Mouse (Mus musculus) stomach, adult 2 months (tissue): ENCODE results near the gene Zfp683. TPM values are rescaled to one million over a fixed set of nuclear protein-coding genes. Genes with fewer than 3 reads are reported as not detected.

Experiments
- polyA plus RNA-seq: library from polyadenylated mRNA; depleted of rRNA; stranded (reverse); fragments of >200 nt; gene quantifications from 2 replicates; pipeline ENCODE4 v1.2.3, GENCODE M21; 2012; rRNA removed

Gene Zfp683
- polyA plus RNA-seq: 0.05 and 0.10 TPM in 2 replicates

DNA sequence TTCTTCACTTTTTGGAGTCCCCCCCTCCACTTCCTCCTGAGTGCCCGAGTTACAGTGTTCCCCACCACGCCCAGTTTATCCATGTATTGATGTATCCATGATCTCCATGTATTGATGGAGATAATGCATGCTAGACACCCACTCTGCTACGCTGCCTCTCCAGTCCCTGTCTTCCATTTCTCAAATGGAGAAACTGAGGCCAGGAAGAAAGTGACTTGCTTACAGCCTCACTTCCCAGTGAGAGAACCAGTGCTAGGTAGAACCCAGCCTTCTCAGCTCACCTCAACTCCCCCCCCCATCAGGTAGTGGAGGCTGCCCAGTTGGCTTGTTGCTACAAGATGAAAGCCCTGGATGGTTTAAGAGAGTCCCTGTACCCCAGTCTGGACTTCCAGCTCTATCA, at the start of gene Zfp683:
Gene Zfp683, plus strand, starts transcription at position 301 of the 400 bp plus-strand sequence.

DNA sequence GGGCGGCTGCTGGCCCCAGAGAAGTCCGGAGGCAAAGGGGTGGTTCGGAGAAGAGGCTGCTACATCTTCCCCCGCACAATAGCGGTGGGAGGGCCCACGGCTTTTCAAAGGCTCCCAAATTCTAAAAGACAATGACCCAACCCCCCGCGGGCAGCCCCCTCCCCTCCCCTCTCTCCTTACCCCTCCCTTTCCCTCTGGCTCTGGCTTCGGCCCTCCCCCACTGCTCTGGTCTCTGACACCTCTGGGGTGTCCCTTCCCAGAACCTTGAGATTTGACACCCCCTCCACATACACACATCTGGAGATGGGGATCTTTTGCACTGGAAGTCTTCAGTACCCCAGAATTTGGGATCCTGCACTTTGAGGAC, 34.9 kb upstream of the Zfp683 start, which contains the start of gene Lin28a:
Gene Lin28a, minus strand, starts transcription at position 63 of the 367 bp plus-strand sequence.

DNA sequence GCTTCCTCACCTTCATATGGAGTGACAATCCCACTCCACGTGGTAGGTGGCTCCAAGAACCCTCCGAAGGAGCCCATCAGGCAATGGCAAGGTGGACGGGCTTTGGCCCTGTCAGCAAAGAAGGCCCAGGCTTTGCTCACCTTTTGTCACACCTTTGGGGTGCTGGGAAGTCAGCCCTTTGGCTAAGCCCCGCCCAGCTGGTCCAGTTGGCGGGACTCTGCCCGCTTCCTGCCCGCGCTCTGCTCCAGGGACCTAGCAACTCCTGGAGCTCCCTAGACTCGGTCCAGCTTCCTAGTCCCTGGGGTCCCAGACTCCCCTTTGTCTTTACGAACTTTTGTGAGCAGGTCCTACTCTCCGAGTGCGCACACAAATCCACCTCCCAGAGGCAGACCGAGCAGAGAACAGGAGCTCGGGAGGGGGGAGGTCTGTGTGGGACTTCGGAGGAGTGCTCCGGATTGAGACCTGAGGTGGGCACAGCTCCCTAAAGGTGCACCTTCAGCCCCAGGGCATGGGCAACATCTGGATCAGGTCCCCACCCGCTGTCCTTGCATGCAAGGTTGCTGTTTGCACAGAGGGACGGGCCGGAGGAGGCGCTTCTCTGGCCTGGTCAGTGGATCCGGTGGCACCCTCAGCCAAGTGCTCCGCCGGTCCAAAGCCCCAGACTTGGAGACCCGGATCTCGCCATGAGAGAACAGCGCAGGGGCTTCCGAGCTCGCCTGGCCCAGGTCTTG, 6.7 kb downstream of the Zfp683 start, which contains the start of gene Crybg2:
Gene Crybg2, plus strand, starts transcription at position 681 of the 731 bp plus-strand sequence.

GRCm38 (mm10) chr4:134094923-134095547, 41.4 kb downstream of the Zfp683 start, which contains the start of gene Cd52:
Gene Cd52 (minus strand): TSS chr4:134095082.

DNA sequence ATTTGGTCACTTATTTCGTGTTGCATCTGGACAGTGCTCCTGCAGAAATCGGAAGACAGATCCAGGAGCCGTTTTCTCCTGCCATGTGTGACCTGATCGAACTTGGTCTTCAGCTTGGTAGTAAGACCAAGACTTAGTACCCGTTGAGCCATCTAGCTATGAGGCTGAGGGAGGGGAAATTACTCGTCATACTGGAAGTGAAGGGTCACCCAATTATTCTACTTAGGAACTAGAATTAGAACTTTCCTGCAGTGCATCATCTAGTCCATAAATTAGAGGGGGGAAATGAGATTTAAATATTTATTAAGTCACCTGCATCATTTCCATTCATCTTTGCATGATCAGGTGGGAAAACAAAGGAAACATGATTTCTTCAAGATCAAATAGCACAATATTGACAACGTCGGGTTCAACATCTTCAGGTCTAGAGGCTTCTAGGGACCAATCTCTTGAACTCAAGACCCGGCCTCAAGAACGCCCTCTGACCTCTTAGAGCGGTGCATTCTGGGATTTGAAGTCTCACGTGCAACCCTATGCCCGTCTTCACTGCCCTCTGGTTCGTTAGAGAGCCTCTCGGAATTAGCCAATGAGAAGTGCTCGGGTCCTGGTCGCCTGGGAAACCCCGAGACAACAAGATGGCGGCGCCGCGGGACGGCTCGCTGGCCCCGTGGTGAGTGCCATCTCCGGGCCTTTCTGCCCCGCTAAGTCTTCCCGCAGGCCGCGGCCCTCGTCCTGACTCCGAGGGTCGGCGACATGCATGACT, 48.5 kb downstream of the Zfp683 start, which contains the start of gene Ubxn11:
Gene Ubxn11, plus strand, starts transcription at position 592 of the 763 bp plus-strand sequence.

Other genes with a start within 250 kb of the Zfp683 start
- gene Rps6ka1, start 166.0 kb upstream of the Zfp683 start, polyA plus RNA-seq: 49.6 and 54.9 TPM in 2 replicates
- 2.3 and 3.2 TPM in 2 replicates for gene Hmgn2, start 85.2 kb upstream of the Zfp683 start, polyA plus RNA-seq
- 6.3 and 6.7 TPM in 2 replicates for gene Dhdds, start 52.9 kb upstream of the Zfp683 start, polyA plus RNA-seq
- not detected in 2 replicates for gene Lin28a, start 35.0 kb upstream of the Zfp683 start, polyA plus RNA-seq
- 7.5 and 9.4 TPM in 2 replicates for gene Crybg2, start 7.0 kb downstream of the Zfp683 start, polyA plus RNA-seq
- 4.7 and 8.8 TPM in 2 replicates for gene Cd52, start 41.2 kb downstream of the Zfp683 start, polyA plus RNA-seq
- gene Ubxn11, start 48.7 kb downstream of the Zfp683 start, polyA plus RNA-seq: 0.82 and 2.1 TPM in 2 replicates
- gene Sh3bgrl3, start 75.0 kb downstream of the Zfp683 start, polyA plus RNA-seq: 521 and 785 TPM in 2 replicates
- 17.3 and 19.2 TPM in 2 replicates for gene Cep85, start 133.3 kb downstream of the Zfp683 start, polyA plus RNA-seq
- gene Gm7534, start 149.2 kb downstream of the Zfp683 start, polyA plus RNA-seq: not detected in 2 replicates
- 0.21 and 0.29 TPM in 2 replicates for gene Catsper4, start 173.5 kb downstream of the Zfp683 start, polyA plus RNA-seq
- gene Cnksr1, start 184.6 kb downstream of the Zfp683 start, polyA plus RNA-seq: 12.0 TPM in 2 replicates
- not detected in 2 replicates for gene E130218I03Rik, start 189.8 kb downstream of the Zfp683 start, polyA plus RNA-seq
- gene Zfp593, start 191.8 kb downstream of the Zfp683 start, polyA plus RNA-seq: 4.6 and 9.0 TPM in 2 replicates
- 0.14 TPM in 1 of 2 replicates, not detected in the other for gene Gm30191, start 193.1 kb downstream of the Zfp683 start, polyA plus RNA-seq
- gene Grrp1, start 200.3 kb downstream of the Zfp683 start, polyA plus RNA-seq: 6.7 and 9.4 TPM in 2 replicates
- gene Pdik1l, start 234.1 kb downstream of the Zfp683 start, polyA plus RNA-seq: 0.56 and 0.67 TPM in 2 replicates